Mouse (Mus musculus): Measurements from ENCODE around the gene Fkbpl.

Fkbpl gene

GRCm38 (mm10) chr17:34676671-34677070 is 32.1 kb downstream of the Fkbpl start:
- DNase-seq (ENCODE audit: low read depth, low spot score) = no peak
- no peaks in the 10 kb centered on the region for H3K27me3 ChIP-seq (ENCODE audit: control insufficient read depth, insufficient read depth, low read length, poor library complexity, severe bottlenecking)
- no peaks in the 10 kb centered on the region for H3K36me3 ChIP-seq (ENCODE audit: control insufficient read depth, insufficient read depth, low read length, poor library complexity, severe bottlenecking)

DNA sequence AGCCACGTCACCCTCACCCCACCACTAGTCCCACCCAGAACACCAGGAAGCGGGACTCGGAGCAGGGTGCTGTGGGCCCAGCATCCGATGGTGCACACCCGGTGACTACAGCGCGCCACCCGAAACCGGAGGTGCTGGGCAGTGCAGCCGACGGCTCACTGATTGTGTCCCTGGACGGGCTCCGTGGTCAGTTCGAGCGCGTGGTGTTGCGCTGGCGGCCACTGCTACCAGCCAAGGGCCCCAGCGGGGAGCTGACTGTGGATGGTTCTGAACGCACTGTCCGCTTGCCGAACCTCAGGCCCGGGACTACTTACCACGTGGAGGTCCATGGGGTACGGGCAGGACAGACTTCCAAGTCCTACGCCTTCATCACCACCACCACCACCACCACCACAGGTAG is 35.6 kb downstream of the Fkbpl start:
- no peaks in the 10 kb centered on the region for H3K27me3 ChIP-seq (ENCODE audit: control insufficient read depth, insufficient read depth, low read length, poor library complexity, severe bottlenecking)
- no peak for DNase-seq (ENCODE audit: low read depth, low spot score)
- no peaks in the 10 kb centered on the region for H3K36me3 ChIP-seq (ENCODE audit: control insufficient read depth, insufficient read depth, low read length, poor library complexity, severe bottlenecking)

- DNase-seq (ENCODE audit: low read depth, low spot score) = no peak
- Histone ChIP-seq H3K27me3 (ENCODE audit: control insufficient read depth, insufficient read depth, low read length, poor library complexity, severe bottlenecking) (no peaks in the 10 kb centered on the region), H3K36me3 (ENCODE audit: control insufficient read depth, insufficient read depth, low read length, poor library complexity, severe bottlenecking) (no peaks in the 10 kb centered on the region)
These were observed 36.1 kb downstream of the Fkbpl start for GRCm38 (mm10) chr17:34680621-34681020.

DNA sequence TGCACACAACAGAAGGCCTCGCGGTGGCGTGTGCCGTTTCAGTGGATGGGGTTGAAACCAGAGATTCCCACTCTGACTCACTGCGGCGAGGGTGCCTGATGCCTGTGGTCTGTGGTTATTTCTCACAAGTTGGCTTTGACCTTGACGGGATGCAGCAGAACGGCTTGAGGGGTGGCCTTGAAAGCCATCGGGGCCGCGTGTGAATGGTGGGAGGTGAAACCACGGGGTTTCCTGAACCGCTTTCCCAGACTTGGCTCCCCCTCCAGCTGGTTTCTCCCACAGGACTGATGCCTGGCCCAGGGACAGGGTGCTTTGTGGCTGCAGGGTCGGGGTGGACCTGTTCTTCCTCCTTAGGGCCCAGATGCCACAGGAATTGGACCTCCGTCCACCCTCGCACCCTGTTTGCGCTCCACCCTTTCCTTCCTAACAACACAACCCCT is 36.6 kb downstream of the Fkbpl start:
- Histone ChIP-seq H3K36me3 (ENCODE audit: control insufficient read depth, insufficient read depth, low read length, poor library complexity, severe bottlenecking) (no peaks in the 10 kb centered on the region), H3K27me3 (ENCODE audit: control insufficient read depth, insufficient read depth, low read length, poor library complexity, severe bottlenecking) (no peaks in the 10 kb centered on the region)
- no peak for DNase-seq (ENCODE audit: low read depth, low spot score)

DNA sequence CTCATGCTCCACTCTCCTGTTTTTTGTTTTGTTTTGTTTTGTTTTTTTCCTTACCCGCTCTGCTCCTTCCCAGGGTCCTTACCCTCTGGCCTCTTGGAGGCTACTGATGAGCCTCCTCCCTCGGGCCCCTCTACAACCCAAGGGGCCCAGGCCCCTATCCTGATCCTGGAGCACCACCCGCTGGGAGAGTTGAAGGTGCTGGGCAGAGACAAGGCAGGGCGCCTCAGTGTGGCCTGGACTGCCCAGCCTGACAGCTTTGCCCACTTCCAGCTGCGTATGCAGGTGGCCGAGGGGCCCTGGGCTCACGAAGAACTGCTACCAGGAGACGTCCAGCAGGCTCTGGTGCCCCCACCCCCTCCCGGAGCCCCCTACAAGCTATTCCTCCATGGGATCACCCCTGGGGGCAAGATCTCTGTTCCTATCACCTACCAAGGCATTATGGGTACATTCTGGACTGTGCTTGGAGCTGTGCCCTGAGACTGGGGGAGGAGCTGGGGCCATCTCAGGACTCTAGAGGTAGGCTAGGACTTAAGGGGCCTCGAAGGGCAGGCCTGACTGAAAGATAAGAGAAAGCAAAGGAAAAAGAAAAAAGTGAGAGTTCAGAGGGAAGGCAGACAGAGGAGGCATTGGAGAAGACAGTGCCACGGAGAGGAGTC is 37.4 kb downstream of the Fkbpl start:
- Histone ChIP-seq H3K27me3 (ENCODE audit: control insufficient read depth, insufficient read depth, low read length, poor library complexity, severe bottlenecking) (no peaks in the 10 kb centered on the region), H3K36me3 (ENCODE audit: control insufficient read depth, insufficient read depth, low read length, poor library complexity, severe bottlenecking) (no peaks in the 10 kb centered on the region)
- no peak for DNase-seq (ENCODE audit: low read depth, low spot score)

- H3K36me3 ChIP-seq (ENCODE audit: control insufficient read depth, insufficient read depth, low read length, poor library complexity, severe bottlenecking) = no peaks in the 10 kb centered on the region
- no peaks in the 10 kb centered on the region for H3K27me3 ChIP-seq (ENCODE audit: control insufficient read depth, insufficient read depth, low read length, poor library complexity, severe bottlenecking)
- DNase-seq (ENCODE audit: low read depth, low spot score) = no peak
These were observed 38.6 kb downstream of the Fkbpl start for GRCm38 (mm10) chr17:34683179-34683578.

GRCm38 (mm10) chr17:34683686-34684220 is 39.2 kb downstream of the Fkbpl start:
- DNase-seq (ENCODE audit: low read depth, low spot score) = no peak
- no peaks in the 10 kb centered on the region for H3K36me3 ChIP-seq (ENCODE audit: control insufficient read depth, insufficient read depth, low read length, poor library complexity, severe bottlenecking)
- H3K27me3 ChIP-seq (ENCODE audit: control insufficient read depth, insufficient read depth, low read length, poor library complexity, severe bottlenecking) = no peaks in the 10 kb centered on the region

DNA sequence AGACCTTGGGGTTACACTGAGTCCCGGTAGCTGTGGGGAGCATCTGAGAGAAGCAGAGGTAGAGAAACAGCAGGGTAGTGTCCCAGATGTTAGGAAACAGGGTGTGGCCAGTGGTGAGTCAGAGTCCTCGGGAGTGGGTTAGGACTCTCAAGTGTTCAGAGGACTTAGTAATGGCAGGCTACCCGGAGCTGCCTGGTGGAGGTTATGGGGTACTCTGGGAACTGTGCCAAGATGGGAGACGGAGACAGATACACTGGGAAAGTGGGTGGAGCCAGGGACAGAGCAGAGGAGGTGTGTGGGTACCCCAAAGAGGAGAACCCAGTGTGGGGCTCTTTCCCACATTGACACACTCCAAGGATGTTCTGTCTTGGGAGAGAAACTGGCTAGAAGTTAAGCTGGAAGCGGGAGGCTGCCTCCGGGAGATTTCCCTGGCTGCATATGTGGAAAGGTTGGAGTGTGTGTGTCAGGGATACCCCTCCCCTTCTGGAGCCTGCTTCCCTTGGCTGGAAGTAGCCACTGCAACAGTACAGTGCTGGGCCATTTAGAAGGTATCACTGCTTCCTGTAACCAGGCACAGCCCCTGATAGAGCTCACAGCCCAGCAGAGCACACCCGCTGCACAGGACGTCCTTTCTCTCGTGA is 39.8 kb downstream of the Fkbpl start:
- Histone ChIP-seq H3K36me3 (ENCODE audit: control insufficient read depth, insufficient read depth, low read length, poor library complexity, severe bottlenecking) (no peaks in the 10 kb centered on the region), H3K27me3 (ENCODE audit: control insufficient read depth, insufficient read depth, low read length, poor library complexity, severe bottlenecking) (no peaks in the 10 kb centered on the region)
- DNase-seq (ENCODE audit: low read depth, low spot score) = no peak

DNA sequence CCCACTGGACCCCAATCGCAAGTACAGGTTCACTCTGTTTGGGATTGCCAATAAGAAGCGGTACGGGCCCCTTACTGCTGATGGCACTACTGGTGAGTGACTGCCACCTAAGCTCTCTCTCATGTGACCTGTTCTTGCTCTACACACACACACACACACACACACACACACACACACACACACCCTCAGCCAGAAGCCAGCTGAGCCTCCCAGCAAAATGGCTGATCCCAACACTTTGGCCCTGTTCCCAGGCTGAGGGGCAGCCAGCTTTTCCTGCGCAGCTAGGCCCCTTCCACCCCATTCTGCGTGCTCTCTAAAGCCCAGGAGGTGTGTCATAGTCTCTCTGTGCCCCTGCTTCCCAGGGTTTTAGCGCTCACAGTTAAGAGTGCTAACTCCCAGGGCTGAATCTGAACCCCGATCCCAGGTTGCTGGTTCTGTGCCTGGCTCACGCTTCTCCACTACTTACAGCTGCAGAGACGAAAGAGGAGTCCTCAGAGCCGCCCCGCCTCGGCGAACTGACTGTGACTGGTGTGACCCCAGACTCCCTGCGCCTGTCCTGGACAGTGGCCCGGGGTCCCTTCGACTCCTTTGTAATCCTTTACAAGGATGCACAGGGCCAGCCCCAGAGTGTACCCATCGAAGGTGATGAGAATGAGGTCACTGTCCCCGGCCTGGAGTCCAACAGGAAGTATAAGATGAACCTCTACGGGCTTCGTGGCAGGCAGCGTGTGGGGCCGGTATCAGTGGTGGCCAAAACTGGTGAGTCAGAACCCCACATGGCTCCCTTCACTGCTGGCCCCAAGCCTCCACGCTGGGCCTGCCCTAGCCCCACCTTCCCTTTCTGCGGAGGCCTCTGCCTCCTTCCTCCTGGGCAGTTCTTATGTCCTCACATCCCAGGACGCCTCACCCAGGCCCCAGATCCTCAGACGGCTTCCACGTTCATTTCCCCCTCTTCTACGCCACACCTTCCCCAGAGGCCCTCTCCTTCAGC is 40.9 kb downstream of the Fkbpl start:
- no peak for DNase-seq (ENCODE audit: low read depth, low spot score)
- H3K27me3 ChIP-seq (ENCODE audit: control insufficient read depth, insufficient read depth, low read length, poor library complexity, severe bottlenecking) = no peaks in the 10 kb centered on the region
- H3K36me3 ChIP-seq (ENCODE audit: control insufficient read depth, insufficient read depth, low read length, poor library complexity, severe bottlenecking) = no peaks in the 10 kb centered on the region

DNA sequence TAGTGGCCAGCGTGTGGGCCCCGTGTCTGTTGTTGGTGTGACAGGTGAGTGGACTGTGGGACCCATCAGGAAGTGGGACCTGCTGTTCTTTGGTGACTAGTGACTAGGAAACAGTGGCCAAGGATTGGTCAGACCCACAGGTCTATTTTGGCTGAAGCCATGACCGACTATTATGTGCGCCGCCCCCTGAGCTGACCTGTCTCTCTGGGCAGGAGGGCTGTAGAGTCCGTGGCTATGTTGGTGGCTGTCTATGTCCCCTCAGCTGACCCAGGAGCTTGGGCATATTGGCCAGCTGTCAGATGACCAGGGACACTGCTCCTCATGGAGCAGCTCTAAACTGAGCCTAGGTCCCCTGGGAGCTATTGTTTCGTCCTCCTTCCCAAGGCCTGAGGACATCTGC is 44.3 kb downstream of the Fkbpl start:
- Histone ChIP-seq H3K27me3 (ENCODE audit: control insufficient read depth, insufficient read depth, low read length, poor library complexity, severe bottlenecking) (no peaks in the 10 kb centered on the region), H3K36me3 (ENCODE audit: control insufficient read depth, insufficient read depth, low read length, poor library complexity, severe bottlenecking) (no peaks in the 10 kb centered on the region)
- DNase-seq (ENCODE audit: low read depth, low spot score) = no peak

DNA sequence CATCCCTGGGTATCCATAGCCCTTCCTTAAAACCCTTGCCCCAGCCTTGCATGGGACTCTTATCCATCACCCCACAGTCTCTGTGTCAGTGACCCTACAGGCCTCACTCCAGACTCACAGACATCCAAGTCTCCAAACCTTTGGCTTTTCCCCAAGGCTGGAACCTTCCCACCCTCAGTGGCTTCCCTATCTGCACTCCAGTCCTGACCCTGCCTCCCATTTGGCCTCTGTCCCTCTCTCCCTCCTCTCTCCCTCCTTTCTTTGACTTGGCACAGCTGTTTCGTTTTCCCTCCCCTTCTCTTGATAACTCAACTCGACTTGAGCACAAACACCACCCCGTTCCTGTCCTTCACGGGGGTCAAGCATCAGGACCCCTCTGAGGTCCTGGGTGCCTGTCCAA is 45.9 kb downstream of the Fkbpl start:
- DNase-seq (ENCODE audit: low read depth, low spot score) = no peak
- no peaks in the 10 kb centered on the region for H3K27me3 ChIP-seq (ENCODE audit: control insufficient read depth, insufficient read depth, low read length, poor library complexity, severe bottlenecking)
- H3K36me3 ChIP-seq (ENCODE audit: control insufficient read depth, insufficient read depth, low read length, poor library complexity, severe bottlenecking) = no peaks in the 10 kb centered on the region

- Histone ChIP-seq H3K36me3 (ENCODE audit: control insufficient read depth, insufficient read depth, low read length, poor library complexity, severe bottlenecking) (no peaks in the 10 kb centered on the region), H3K27me3 (ENCODE audit: control insufficient read depth, insufficient read depth, low read length, poor library complexity, severe bottlenecking) (no peaks in the 10 kb centered on the region)
- no peak for DNase-seq (ENCODE audit: low read depth, low spot score)
These were observed 48.3 kb downstream of the Fkbpl start for GRCm38 (mm10) chr17:34692906-34693305.
